Mouse (Mus musculus) stomach, postnatal 0 days (tissue): ENCODE results near the gene A1bg. TPM values are rescaled to one million over a fixed set of nuclear protein-coding genes. Genes with fewer than 3 reads are reported as not detected.
A peak's percentile ranks its signal among the peaks of the same experiment; 100 is the strongest.

ENCODE experiments used
- ATAC-seq: fragments of 200-750 bp; cut with Nextera tagmentation; 2 replicates; pipeline ENCODE4 v1.8.0; 2017; ENCODE audit not compliant: low FRiP score, low TSS enrichment
- DNase-seq: peaks from one replicate; pipeline ENCODE4 v3.0.0-alpha.2; 2016; ENCODE audit warnings: low spot score
- H3K27ac ChIP-seq: fragments of 300-500 bp; sonication (generic); replicated peaks from 2 replicates; pipeline ENCODE4 v1.5.1; 2014; ENCODE audit warnings: mild to moderate bottlenecking, control low read depth
- H3K27me3 ChIP-seq: fragments of 300-500 bp; sonication (generic); 2 replicates; pipeline ENCODE4 v1.6.1; 2014; ENCODE audit warnings: low read length; ENCODE audit not compliant: control insufficient read depth, insufficient read depth
- H3K36me3 ChIP-seq: fragments of 300-500 bp; sonication (generic); 2 replicates; pipeline ENCODE4 v1.6.1; 2014; ENCODE audit warnings: low read length, mixed read lengths; ENCODE audit not compliant: control insufficient read depth, insufficient read depth
- H3K4me1 ChIP-seq: fragments of 300-500 bp; sonication (generic); replicated peaks from 2 replicates; pipeline ENCODE4 v1.6.1; 2014; ENCODE audit warnings: antibody characterized with exemption; ENCODE audit not compliant: control insufficient read depth, insufficient read depth
- H3K4me2 ChIP-seq: fragments of 300-500 bp; sonication (generic); replicated peaks from 2 replicates; pipeline ENCODE4 v1.6.1; 2014; ENCODE audit warnings: low read depth, mild to moderate bottlenecking, control low read depth, moderate library complexity
- H3K4me3 ChIP-seq: fragments of 300-500 bp; sonication (generic); 2 replicates; pipeline ENCODE4 v1.5.1; 2014; ENCODE audit warnings: low read depth, low read length, control low read depth
- H3K9ac ChIP-seq: fragments of 300-500 bp; sonication (generic); 2 replicates; pipeline ENCODE4 v1.6.1; 2014; ENCODE audit warnings: mild to moderate bottlenecking, low read length, control low read depth, mixed read lengths
- H3K9me3 ChIP-seq: fragments of 300-500 bp; sonication (generic); 2 replicates; pipeline ENCODE4 v1.6.1; 2016; ENCODE audit warnings: low read length; ENCODE audit not compliant: control insufficient read depth
- CTCF ChIP-seq: IDR thresholded peaks from 2 replicates; pipeline ENCODE4 v1.5.1; 2016; ENCODE audit warnings: antibody characterized with exemption, low read depth, mild to moderate bottlenecking, moderate library complexity
- EP300 ChIP-seq: optimal IDR thresholded peaks from 2 replicates; pipeline ENCODE3; 2016; ENCODE audit warnings: antibody characterized with exemption
- WGBS: fragments of 180-500 bp; shearing (Covaris S2); extraction: QIAGEN DNeasy Blood & Tissue Kit; methylation state at CpG from one replicate; pipeline ENCODE4 v1.1.7; 2014; 5-methylcytosine and 5-hydroxymethylcytosine counted together
- polyA plus RNA-seq: library from polyadenylated mRNA; unstranded; fragments of >200 nt; fragmentation: Nextera tagmentation; extraction: Ambion mirVana; gene quantifications from 2 replicates; pipeline ENCODE4 v1.2.1, GENCODE M21; 2015

A1bg gene
- polyA plus RNA-seq, 1 experiment from 2014 or later: not detected

DNA sequence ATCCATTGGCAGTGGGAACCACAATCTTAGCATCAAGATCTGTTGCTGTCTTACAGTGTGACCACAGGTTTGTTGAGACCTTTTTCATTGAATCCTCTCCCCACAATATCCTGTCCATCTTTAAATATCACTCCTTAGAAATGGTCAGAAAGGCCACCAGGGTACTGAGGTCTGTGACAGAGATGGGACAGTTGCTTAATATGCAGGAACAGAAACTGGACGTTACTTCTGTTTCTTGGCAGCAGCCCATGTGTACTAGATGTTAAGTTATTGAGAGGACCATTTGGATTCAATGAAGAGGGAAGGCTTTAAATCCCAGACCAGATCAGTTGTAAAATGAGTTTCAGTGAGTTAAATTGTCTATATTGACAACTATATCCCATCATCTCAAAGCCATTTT lies 67.7 kb downstream of the A1bg start:
- H3K4me2 ChIP-seq: no peak overlapping the region
- TF ChIP-seq EP300 (no peak), CTCF (no peak)
- H3K27ac ChIP-seq: no peak overlapping the region
- H3K4me1 ChIP-seq: no peaks in the 10 kb centered on the region
- ATAC-seq (no peak), DNase-seq (no peak)
- no peaks in the 10 kb centered on the region for H3K36me3 ChIP-seq
- no peak overlapping the region for H3K4me3 ChIP-seq
- 67% methylated on average over 1 of the region's 1 CpGs for WGBS
- H3K9ac ChIP-seq: no peak overlapping the region
- H3K9me3 ChIP-seq: no peaks in the 10 kb centered on the region
- no peaks in the 10 kb centered on the region for H3K27me3 ChIP-seq

DNA sequence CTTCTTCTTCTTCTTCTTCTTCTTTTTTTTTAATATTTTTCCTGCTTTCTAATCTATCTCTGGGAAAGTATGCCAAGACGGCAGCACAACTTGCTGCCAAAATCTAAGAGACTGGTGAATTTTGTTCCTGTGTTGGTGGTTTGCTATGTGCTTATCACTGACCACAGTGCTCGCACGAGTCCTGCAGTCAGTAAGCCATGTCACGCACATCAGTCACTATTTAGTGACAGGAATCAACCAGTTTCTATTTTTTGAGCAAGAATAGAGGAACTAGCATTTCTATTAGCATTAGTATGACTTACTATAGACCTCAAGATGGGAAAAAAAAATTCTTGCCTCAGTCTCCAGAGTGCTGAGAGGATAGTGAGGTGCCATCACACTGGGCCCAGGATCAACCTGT lies 68.7 kb downstream of the A1bg start:
- Histone ChIP-seq H3K27ac (no peak overlapping the region), H3K4me3 (no peak overlapping the region), H3K4me2 (no peak overlapping the region), H3K9ac (no peak overlapping the region), H3K27me3 (no peaks in the 10 kb centered on the region), H3K9me3 (no peaks in the 10 kb centered on the region), H3K4me1 (no peaks in the 10 kb centered on the region), H3K36me3 (no peaks in the 10 kb centered on the region)
- TF ChIP-seq CTCF (no peak), EP300 (no peak)
- DNase-seq (no peak), ATAC-seq (no peak)
- WGBS: 77% methylated on average over 4 of the region's 4 CpGs

GRCm38 (mm10) chr15:60853231-60853999 lies 69.4 kb downstream of the A1bg start, which contains the start of gene Fam84b:
TSS of gene Fam84b (minus strand) at chr15:60853778.
- no peaks in the 10 kb centered on the region for H3K4me1 ChIP-seq
- peak within 1 kb of the TSS; percentile 23; the same call in 1 of the 2 replicates for H3K4me2 ChIP-seq
- TF ChIP-seq EP300 (no peak), CTCF (peak; percentile 28; the same call in 1 of the 2 replicates)
- H3K9me3 ChIP-seq: no peaks in the 10 kb centered on the region
- no peak within 1 kb of the TSS for H3K9ac ChIP-seq
- WGBS: 22% methylated on average over 17 of the region's 17 CpGs
- H3K27ac ChIP-seq: peak within 1 kb of the TSS; percentile 6; the same call in 1 of the 2 replicates
- peak; percentile 74 for ATAC-seq
- peak; percentile 51 for DNase-seq
- H3K4me3 ChIP-seq: no peak within 1 kb of the TSS
- H3K27me3 ChIP-seq: no peaks in the 10 kb centered on the region
- H3K36me3 ChIP-seq: no peaks in the 10 kb centered on the region

DNA sequence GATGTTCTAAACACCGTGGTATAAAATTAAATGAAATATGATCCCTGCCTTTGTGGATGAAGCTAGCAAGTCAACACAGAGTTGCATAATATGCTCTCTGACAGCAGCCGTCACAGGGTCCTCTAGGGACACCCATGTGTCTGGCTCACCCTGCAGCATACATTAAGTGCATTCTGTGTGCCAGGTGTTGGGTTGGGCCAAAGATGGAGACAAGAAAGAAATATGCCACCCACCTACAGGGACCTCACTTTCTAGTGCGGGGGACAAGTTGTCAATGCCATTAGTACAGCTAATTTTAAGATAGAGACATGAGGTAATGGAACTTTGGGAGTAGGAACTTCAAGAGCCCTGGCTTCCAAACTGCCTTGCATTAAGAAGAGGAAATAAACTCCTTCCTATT lies 74.2 kb downstream of the A1bg start:
- H3K9ac ChIP-seq: no peak overlapping the region
- no peak overlapping the region for H3K4me3 ChIP-seq
- DNase-seq: no peak
- no peaks in the 10 kb centered on the region for H3K36me3 ChIP-seq
- H3K9me3 ChIP-seq: no peaks in the 10 kb centered on the region
- no peaks in the 10 kb centered on the region for H3K27me3 ChIP-seq
- TF ChIP-seq EP300 (no peak), CTCF (no peak)
- H3K27ac ChIP-seq: no peak overlapping the region
- WGBS: 57% methylated on average over 3 of the region's 3 CpGs
- H3K4me2 ChIP-seq: no peak overlapping the region
- no peaks in the 10 kb centered on the region for H3K4me1 ChIP-seq
- ATAC-seq: no peak

Other genes with a start within 250 kb of the A1bg start
- 13.6 and 15.3 TPM in 2 replicates for gene Fam84b, start 69.2 kb downstream of the A1bg start, polyA plus RNA-seq